Mouse (Mus musculus) kidney, adult 2 months (tissue): ENCODE measurements around the gene Magee1. TPM values are rescaled to one million over a fixed set of nuclear protein-coding genes. Genes with fewer than 3 reads are reported as not detected.
"Not testable (repeated sequence)": the region's sequence is repeated elsewhere in the genome, so short reads cannot be mapped to it uniquely, and the experiment has no call there.

Experiments used
- DNase-seq: peaks from one replicate; pipeline ENCODE4 v3.0.0; 2021
- H3K27ac ChIP-seq: fragments of 200-500 bp; 2 replicates; pipeline ENCODE4 v1.5.1; 2012; ENCODE audit warnings: low read depth, low read length, control low read depth, inconsistent platforms; ENCODE audit not compliant: insufficient read depth
- H3K27me3 ChIP-seq: fragments of 200-500 bp; replicated peaks from 2 replicates; pipeline ENCODE4 v1.6.1; 2012; ENCODE audit warnings: mild to moderate bottlenecking, moderate library complexity, low read length, inconsistent platforms; ENCODE audit not compliant: control insufficient read depth, insufficient read depth
- H3K36me3 ChIP-seq: fragments of 200-500 bp; 2 replicates; pipeline ENCODE4 v1.6.1; 2012; ENCODE audit warnings: mild to moderate bottlenecking, moderate library complexity, low read length, inconsistent platforms; ENCODE audit not compliant: control insufficient read depth, insufficient read depth
- H3K4me1 ChIP-seq: fragments of 200-500 bp; 2 replicates; pipeline ENCODE4 v1.6.1; 2011; ENCODE audit warnings: low read length; ENCODE audit not compliant: control insufficient read depth, insufficient read depth
- H3K4me3 ChIP-seq: fragments of 200-500 bp; 2 replicates; pipeline ENCODE4 v1.5.1; 2011; ENCODE audit warnings: mild to moderate bottlenecking, low read depth, low read length, control low read depth; ENCODE audit not compliant: insufficient read depth
- CTCF ChIP-seq: fragments of 200-500 bp; conservative IDR thresholded peaks from 2 replicates; pipeline ENCODE4 v1.5.1; 2011; ENCODE audit warnings: low read depth, mild to moderate bottlenecking, control low read depth, low read length, moderate library complexity, mixed read lengths; ENCODE audit not compliant: insufficient read depth, insufficient read length
- POLR2A ChIP-seq: fragments of 200-500 bp; IDR thresholded peaks from one replicate; pipeline ENCODE4 v1.6.1; 2011; ENCODE audit warnings: low read depth, low read length, control low read depth
- WGBS: fragments of 180-500 bp; shearing (Covaris S2); methylation state at CpG from one replicate; pipeline ENCODE4 v1.1.7; 2018; 5-methylcytosine and 5-hydroxymethylcytosine counted together
- polyA plus RNA-seq: library from polyadenylated mRNA; depleted of rRNA; stranded (reverse); fragments of >200 nt; gene quantifications from 2 replicates; pipeline ENCODE4 v1.2.3, GENCODE M21; 2012; rRNA removed

Magee1 gene
- 3.6 and 4.8 TPM in 2 replicates for polyA plus RNA-seq

DNA sequence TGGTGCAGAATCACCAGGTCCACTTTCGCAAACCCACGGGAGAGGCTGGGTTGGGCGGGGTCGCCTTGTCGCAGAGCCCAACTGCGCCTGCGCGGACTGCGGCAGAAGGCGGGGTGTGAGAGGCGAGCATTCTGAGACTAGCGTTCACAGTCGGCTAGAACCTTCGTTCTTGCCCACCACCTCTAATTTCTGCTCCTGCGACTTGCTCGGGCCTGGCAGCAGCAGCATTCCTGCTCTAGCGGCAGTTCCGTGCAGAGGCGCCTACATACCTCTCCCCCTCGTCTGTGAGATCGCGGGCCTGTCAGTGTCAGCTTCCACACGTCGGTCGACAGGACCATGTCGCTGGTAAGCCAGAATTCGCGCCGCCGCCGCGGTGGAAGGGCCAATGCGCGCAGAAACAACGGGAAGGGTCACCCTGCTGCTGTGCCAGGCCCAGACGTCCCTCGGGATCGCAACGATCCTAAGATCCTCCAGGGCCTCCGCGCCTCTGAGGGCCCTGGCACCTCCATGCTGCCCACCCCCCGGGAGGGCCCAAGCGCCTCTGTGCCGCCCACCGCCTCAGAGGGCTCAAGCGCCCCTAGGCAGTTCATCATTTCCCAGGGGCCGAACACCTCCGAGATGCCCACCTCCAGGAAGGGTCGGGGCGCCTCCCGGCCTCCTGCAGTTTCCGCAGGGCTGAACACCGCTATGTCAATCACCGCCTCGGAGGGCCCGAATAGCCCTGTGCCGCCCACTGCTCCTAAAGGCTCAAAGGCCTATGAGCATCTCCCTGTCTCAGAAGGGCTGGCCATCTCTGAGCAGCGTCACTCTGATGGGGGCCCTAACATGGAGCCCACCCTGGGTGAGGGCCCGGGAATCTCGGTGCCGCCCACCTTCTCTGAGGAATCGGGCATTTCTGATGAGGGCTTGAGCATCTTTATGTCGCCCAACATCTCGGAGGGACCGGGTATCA lies at the start of gene Magee1:
Magee1 (plus strand) TSS at position 104 of the 952 bp plus-strand sequence.
- Histone ChIP-seq H3K36me3 (no peaks in the 10 kb centered on the region), H3K27me3 (no peaks in the 10 kb centered on the region), H3K4me3 (peak within 1 kb of the TSS; percentile 100), H3K27ac (no peak within 1 kb of the TSS), H3K4me1 (0 out of 2 replicates have a peak, but pooled peaks cover 3% of the 10 kb centered on the region)
- peak; percentile 70 for DNase-seq
- TF ChIP-seq POLR2A = no peak
- under 1% methylated on average over 65 of the region's 65 CpGs for WGBS

DNA sequence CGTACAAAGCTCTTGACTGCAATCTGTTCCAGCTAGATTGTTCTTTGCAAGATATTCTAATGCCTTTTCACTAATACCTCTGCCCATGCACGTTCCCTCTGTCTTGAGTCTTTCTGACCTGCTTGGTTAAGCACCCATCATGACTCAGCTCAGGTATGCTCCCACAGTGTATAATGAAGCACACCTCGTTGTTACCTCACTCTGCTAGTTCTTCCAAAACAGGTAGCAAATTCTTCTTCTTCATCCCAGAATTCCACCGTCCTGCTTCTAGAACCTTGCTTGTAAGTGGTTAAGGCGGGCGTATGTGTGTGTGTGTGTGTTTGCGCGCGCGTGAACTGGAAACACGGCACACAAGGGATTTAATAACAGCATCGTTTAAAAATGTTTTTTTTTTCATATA lies 41.0 kb upstream of the Magee1 start:
- TF ChIP-seq POLR2A = no peak
- no peak for TF ChIP-seq CTCF
- no peaks in the 10 kb centered on the region for H3K4me1 ChIP-seq
- no peaks in the 10 kb centered on the region for H3K36me3 ChIP-seq
- H3K27ac ChIP-seq = peak overlapping the region; percentile 81; the same call in 1 of the 2 replicates
- DNase-seq = no peak
- under 1% methylated on average over 12 of the region's 12 CpGs for WGBS
- peak overlapping the region; percentile 67 for H3K4me3 ChIP-seq
- H3K27me3 ChIP-seq = no peaks in the 10 kb centered on the region

DNA sequence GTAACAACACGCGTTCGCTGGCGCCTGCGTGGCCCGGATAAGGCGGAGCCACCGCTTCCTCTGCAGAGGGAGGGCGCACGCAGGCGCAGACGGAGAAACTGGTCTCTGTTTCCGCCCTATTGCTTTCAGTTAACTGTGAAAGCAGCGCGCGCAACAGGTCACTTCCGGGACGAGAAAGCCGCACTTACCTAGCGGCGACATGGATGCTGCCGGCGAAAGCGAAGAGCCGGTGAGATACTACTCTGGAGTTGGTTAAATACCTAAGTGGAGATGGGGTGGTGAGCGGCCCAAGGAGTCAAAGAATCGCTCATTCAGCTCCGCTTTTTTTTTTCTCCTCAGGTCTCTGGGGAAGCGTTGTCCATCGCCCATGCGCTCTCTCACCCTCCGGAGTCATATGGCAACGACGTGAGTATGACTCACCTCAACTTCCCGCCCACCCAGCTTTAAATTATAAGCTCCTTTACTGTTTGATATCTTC lies 40.5 kb upstream of the Magee1 start, which contains the start of gene Pbdc1:
Pbdc1 (plus strand) TSS at position 142 of the 478 bp plus-strand sequence.
- H3K4me3 ChIP-seq = peak within 1 kb of the TSS; percentile 87
- WGBS = under 1% methylated on average over 35 of the region's 35 CpGs
- TF ChIP-seq CTCF = no peak
- no peak for TF ChIP-seq POLR2A
- no peaks in the 10 kb centered on the region for H3K27me3 ChIP-seq
- peak within 1 kb of the TSS; percentile 81; the same call in 1 of the 2 replicates for H3K27ac ChIP-seq
- no peaks in the 10 kb centered on the region for H3K36me3 ChIP-seq
- no peaks in the 10 kb centered on the region for H3K4me1 ChIP-seq
- peak; percentile 93 for DNase-seq

DNA sequence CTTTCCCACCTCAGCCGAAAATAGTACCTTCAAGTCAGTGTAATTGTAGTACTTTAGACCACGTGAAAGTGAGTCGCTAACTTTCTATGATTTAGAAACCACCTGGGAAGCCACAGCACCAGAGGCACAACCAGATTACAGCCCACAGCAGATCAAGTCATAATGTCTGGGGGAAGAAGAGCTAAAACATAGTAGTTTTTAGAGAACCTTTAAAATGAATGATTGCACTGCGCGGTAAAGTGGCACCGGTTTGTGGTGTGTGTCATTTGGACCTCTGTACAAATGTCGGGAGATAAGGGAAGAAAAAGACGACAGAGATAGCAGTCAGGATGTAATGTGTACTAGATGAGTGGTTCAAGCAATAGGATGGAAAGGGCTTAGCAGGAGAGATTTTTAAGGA lies 40.1 kb upstream of the Magee1 start:
- peak overlapping the region; percentile 87 for H3K4me3 ChIP-seq
- 2% methylated on average over 8 of the region's 8 CpGs for WGBS
- no peaks in the 10 kb centered on the region for H3K4me1 ChIP-seq
- TF ChIP-seq POLR2A (no peak), CTCF (no peak)
- no peak overlapping the region for H3K27ac ChIP-seq
- H3K27me3 ChIP-seq = no peaks in the 10 kb centered on the region
- DNase-seq = no peak
- H3K36me3 ChIP-seq = no peaks in the 10 kb centered on the region

DNA sequence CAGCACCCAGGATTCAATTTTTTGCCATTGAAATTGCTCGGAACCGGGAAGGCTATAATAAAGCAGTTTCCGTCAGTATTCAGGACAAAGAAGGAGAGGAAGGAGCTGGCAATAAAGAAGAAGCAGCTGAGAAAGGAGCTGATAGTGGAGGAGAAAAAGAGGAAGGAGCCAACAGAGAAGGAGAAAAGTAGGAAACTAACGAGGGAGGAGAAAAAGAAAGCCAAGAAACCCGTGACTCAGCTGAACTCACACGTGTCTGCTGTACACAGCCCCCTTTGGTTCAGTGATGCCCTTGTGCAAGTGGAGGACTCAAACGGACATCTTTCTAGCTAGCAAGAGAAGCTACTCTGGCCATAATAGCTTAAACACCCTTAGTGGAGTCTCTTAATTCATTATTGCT lies 37.2 kb upstream of the Magee1 start:
- not testable (repeated sequence) for H3K4me3 ChIP-seq, H3K27me3 ChIP-seq, H3K36me3 ChIP-seq, DNase-seq, H3K27ac ChIP-seq, H3K4me1 ChIP-seq
- 93% methylated on average over 7 of the region's 7 CpGs for WGBS

DNA sequence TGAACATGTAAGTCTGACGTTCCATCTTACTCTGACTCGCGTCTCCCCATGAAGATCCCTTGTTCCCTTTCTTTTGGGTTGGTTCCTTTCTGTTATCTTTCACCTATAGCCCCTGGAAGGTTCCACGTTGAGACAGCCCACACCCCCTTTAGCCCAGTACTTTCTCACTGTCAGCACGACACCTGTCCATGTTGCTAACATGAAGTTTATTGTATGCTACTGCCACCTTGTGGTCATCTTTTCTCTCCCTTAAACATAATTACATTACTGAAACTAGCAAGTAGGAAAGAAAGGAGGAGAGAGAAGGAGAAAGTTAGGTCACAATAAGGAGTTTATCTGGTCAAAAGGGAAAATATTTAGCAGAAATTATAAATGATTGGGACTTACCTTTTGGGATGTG lies 16.0 kb upstream of the Magee1 start:
- Histone ChIP-seq H3K27me3 (no peaks in the 10 kb centered on the region), H3K4me1 (no peaks in the 10 kb centered on the region), H3K4me3 (no peak overlapping the region), H3K36me3 (no peaks in the 10 kb centered on the region), H3K27ac (no peak overlapping the region)
- peak; percentile 38 for DNase-seq
- no peak for TF ChIP-seq POLR2A
- TF ChIP-seq CTCF = peak; percentile 23; the same call in 1 of the 2 replicates
- WGBS = 47% methylated on average over 5 of the region's 5 CpGs

DNA sequence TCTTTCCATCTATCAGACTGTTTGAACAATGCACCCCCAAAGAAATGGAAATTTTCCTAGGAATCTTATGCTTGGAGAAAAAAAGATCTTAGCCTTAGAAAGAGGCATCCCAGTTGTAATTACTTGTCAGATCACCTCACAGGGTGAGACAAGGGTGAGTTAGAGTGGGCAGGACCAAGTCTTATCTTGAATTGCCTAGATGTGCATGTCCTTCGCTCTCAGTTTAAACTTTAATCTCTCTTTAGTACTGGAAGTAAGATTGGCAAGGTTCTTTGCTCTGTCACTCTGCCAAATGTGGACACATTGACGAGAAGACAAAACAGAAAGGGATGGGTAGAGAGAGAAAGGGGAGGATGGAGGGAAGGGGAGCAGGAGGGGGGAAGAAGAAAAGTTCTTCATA lies 5.2 kb upstream of the Magee1 start:
- no peaks in the 10 kb centered on the region for H3K27me3 ChIP-seq
- WGBS = 47% methylated on average over 2 of the region's 2 CpGs
- peak; percentile 25 for DNase-seq
- H3K4me1 ChIP-seq = 0 out of 2 replicates have a peak, but pooled peaks cover 2% of the 10 kb centered on the region
- H3K27ac ChIP-seq = no peak overlapping the region
- no peaks in the 10 kb centered on the region for H3K36me3 ChIP-seq
- TF ChIP-seq POLR2A (no peak), CTCF (no peak)
- H3K4me3 ChIP-seq = no peak overlapping the region
